Mouse (Mus musculus) adrenal gland, adult 18-20 months (tissue): ENCODE results near the gene Gzmd. TPM values are rescaled to one million over a fixed set of nuclear protein-coding genes. Genes with fewer than 3 reads are reported as not detected.

Experiments
- DNase-seq, 2 experiments: peaks; one replicate each; pipeline ENCODE4 v3.0.0; 2021 to 2022; ENCODE audit warnings: low spot score in 2 of 2
- microRNA-seq, 2 experiments: library from miRNA; unstranded; fragments of <30 nt; microRNA quantifications; one replicate each; pipeline ENCODE4 v1.2.0; 2021; ENCODE audit warnings: borderline number of aligned reads in 2 of 2
- total RNA-seq, 2 experiments: library from RNA; stranded (reverse); gene quantifications; 1 replicate in 1 of 2; 2 replicates in 1 of 2; pipeline ENCODE4 v1.2.3; 2021

The Gzmd gene
- total RNA-seq, 2 experiments from 2014 or later: not detected

DNA sequence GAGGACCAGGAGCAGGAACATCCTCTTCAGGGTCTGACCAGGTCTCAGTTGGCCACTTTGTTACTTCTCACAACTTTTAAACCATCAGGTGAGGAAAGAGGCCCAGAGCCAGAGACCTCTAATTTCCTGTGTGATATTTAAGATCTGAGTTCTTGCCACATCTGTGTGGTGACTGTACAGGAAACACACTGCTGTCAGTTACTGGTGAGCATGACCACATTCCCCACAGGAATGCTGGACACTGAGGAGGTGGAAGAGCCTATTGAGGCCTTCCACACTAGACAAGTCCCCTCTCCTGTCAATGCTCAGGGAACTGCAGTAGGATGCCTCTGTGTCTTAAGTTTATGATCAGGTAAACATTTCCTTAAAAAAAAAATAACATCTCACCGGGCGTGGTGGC, 47.2 kb downstream of the Gzmd start, which contains the start of gene Mcpt8:
Mcpt8 (minus strand) TSS at position 107 of the 400 bp plus-strand sequence.
- no peak for DNase-seq

DNA sequence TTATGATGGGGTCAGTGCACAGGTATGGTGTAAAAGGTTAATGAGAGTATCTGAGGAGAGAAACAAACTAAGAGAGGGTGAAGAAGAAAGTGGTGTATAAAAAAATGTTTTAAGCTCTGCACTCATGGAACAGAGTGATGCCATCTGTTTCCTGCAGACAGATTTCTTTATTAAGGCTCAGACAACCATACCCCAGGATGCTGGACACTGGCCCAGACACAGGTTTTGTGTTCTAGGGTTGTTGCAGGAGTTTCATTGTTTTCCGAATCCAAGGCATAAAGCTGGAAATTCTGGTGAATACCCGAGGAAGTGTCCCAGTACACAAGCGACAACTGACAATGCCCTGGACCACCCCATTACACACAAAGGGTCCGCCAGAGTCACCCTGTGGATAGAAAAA, 50.4 kb downstream of the Gzmd start:
- no peak for DNase-seq

Small RNAs within 50 kb of the gene (microRNA-seq; reads per million reads assigned to microRNA genes)
- 0 reads per million in 2 experiments for gene Mir6949

Other genes starting within 250 kb of the Gzmd start
- not detected for gene Cbln3, start 248.2 kb downstream of the Gzmd start, total RNA-seq
- gene Khnyn, start 247.7 kb downstream of the Gzmd start, total RNA-seq: 10 to 100 TPM; 14.8 to 17.6 TPM
- 10 to 100 TPM; 66.9 to 90.4 TPM for gene Sdr39u1, start 232.3 kb downstream of the Gzmd start, total RNA-seq
- 1 to 10 TPM; 1.8 to 3.4 TPM for gene Cma1, start 187.9 kb downstream of the Gzmd start, total RNA-seq
- gene Cma2, start 181.6 kb downstream of the Gzmd start, total RNA-seq: under 1 TPM in 1 of 2 experiments, not detected in 1; 0.51 TPM
- gene Mcpt1, start 114.6 kb downstream of the Gzmd start, total RNA-seq: not detected
- gene Mcpt9, start 102.1 kb downstream of the Gzmd start, total RNA-seq: not detected
- gene Mcpt2, start 90.6 kb downstream of the Gzmd start, total RNA-seq: not detected
- gene Mcpt4, start 70.3 kb downstream of the Gzmd start, total RNA-seq: 1 to 10 TPM; 1.4 to 2.6 TPM
- not detected for gene Mcpt8, start 47.3 kb downstream of the Gzmd start, total RNA-seq
- not detected for gene Ctsg, start 30.0 kb downstream of the Gzmd start, total RNA-seq
- gene Gzme, start 12.0 kb downstream of the Gzmd start, total RNA-seq: not detected
- gene Gzmg, start 27.0 kb upstream of the Gzmd start, total RNA-seq: not detected
- gene Gzmn, start 42.0 kb upstream of the Gzmd start, total RNA-seq: not detected
- gene Gzmf, start 78.8 kb upstream of the Gzmd start, total RNA-seq: not detected
- not detected for gene Gzmc, start 102.0 kb upstream of the Gzmd start, total RNA-seq
- under 1 TPM; 0.42 to 0.99 TPM for gene Gzmb, start 129.7 kb upstream of the Gzmd start, total RNA-seq
- gene Atp12a, start 232.5 kb upstream of the Gzmd start, total RNA-seq: 1 to 10 TPM in 1 of 2 experiments, under 1 TPM in 1; 0.32 to 1.4 TPM